Mouse (Mus musculus): Measurements from ENCODE around the gene Hist1h4i. TPM values are rescaled to one million over a fixed set of nuclear protein-coding genes. Genes with fewer than 3 reads are reported as not detected.
A peak's percentile ranks its signal among the peaks of the same experiment; 100 is the strongest.

Gene Hist1h4i
- polyA plus RNA-seq, 1 experiment from 2014 or later: 10.6 TPM

DNA sequence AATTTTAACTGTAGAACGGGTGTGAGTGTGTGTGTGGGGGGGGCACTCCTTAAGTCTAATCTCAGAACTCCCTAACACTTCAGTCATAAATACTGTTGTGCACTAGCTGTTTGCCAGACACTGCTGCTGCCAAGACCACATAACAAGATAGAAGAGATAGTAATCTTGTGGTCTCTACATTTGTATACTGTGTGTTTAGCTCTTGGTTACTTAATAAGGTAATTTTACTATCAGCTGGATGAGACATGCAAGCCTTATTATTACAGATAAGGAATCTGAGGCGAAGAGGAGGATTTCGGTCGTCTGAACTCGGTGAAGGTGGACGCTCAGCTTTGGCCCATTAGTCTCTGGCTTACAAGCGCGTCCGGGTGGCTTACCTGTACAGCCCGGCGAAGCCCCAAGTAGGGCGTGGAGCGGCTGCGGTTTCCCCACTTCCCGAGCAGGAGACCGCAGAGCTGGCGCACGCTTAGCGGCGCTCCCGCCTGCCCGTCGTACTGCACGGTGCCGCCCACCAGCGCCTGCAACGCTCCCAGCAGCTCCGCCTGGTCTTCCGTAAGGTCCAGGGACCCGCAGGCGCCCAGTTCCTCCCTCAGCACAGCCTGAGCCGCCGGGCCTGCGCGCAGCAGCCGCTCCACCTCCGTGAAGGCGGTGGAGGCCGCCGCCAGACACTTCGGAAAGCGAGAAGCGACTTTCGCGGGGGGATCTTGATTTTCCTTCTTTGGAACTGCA, 35.4 kb downstream of the Hist1h4i start:
- WGBS: under 1% methylated on average over 45 of the region's 45 CpGs
- no peaks in the 10 kb centered on the region for H3K9me3 ChIP-seq (replicated peaks; ENCODE audit: control insufficient read depth, low read length)
- peak overlapping the region; percentile 72 for H3K4me3 ChIP-seq (ENCODE audit: low read length)
- peak; percentile 71 for ATAC-seq (replicated peaks; ENCODE audit: extremely low read depth, insufficient read depth, low FRiP score)
- peak overlapping the region; percentile 98 for H3K4me2 ChIP-seq (ENCODE audit: low read depth, low read length)
- peaks cover 10% of the 10 kb centered on the region for H3K4me1 ChIP-seq (ENCODE audit: control insufficient read depth, insufficient read depth, low read length)
- peak overlapping the region; percentile 49 for H3K9ac ChIP-seq (ENCODE audit: low read length)
- H3K36me3 ChIP-seq (ENCODE audit: control insufficient read depth, insufficient read depth): no peaks in the 10 kb centered on the region
- H3K27me3 ChIP-seq (ENCODE audit: control insufficient read depth, insufficient read depth, low read length): peaks cover 78% of the 10 kb centered on the region
- no peak overlapping the region for H3K27ac ChIP-seq (ENCODE audit: low read length)

DNA sequence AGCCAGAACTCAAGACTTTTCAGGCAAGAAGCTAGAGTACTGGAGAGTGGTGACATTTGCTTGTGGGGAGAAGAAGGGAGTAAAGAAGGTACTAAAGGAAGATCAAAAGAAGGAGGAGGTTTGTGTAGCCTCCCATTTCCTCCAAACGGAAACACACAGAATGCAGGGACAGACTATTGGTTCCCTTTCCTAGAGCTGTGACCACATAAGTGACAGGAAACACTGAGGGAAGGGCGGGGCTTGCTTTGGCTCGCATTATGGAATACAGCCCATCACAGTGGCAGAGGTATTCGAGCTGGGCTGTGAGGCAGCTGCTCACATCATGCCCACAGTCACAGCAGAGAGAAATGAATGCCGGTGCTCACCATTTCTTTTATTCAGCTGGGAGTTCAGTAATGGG, 39.3 kb downstream of the Hist1h4i start:
- H3K27ac ChIP-seq (ENCODE audit: low read length): no peak overlapping the region
- H3K4me3 ChIP-seq (ENCODE audit: low read length): no peak overlapping the region
- no peak overlapping the region for H3K9ac ChIP-seq (ENCODE audit: low read length)
- H3K27me3 ChIP-seq (ENCODE audit: control insufficient read depth, insufficient read depth, low read length): peaks cover 81% of the 10 kb centered on the region
- peaks cover 10% of the 10 kb centered on the region for H3K4me1 ChIP-seq (ENCODE audit: control insufficient read depth, insufficient read depth, low read length)
- no peak for ATAC-seq (replicated peaks; ENCODE audit: extremely low read depth, insufficient read depth, low FRiP score)
- H3K9me3 ChIP-seq (replicated peaks; ENCODE audit: control insufficient read depth, low read length): no peaks in the 10 kb centered on the region
- H3K36me3 ChIP-seq (ENCODE audit: control insufficient read depth, insufficient read depth): no peaks in the 10 kb centered on the region
- no peak overlapping the region for H3K4me2 ChIP-seq (ENCODE audit: low read depth, low read length)
- WGBS: 17% methylated on average over 5 of the region's 5 CpGs

DNA sequence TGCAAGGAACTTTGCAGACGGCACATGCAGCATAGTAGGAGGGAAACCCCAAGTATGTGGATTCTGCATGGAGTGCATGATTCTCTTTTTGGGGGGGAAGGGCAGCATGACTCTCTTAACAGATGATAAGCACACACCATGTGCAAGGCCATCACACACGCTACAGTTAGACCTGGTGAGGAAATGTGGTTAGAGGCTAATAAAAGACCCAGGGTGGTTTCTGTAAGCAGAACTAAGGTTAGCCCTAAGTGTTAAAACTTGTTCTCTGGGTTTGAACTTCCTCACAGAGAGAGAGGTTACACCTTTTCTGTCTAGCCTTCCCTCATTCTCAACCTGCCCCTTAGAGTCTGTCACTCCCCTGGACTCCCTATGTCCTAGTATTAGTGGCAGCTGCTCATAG, 39.8 kb downstream of the Hist1h4i start:
- 54% methylated on average over 2 of the region's 2 CpGs for WGBS
- H3K27me3 ChIP-seq (ENCODE audit: control insufficient read depth, insufficient read depth, low read length): peaks cover 82% of the 10 kb centered on the region
- no peak overlapping the region for H3K9ac ChIP-seq (ENCODE audit: low read length)
- no peak overlapping the region for H3K27ac ChIP-seq (ENCODE audit: low read length)
- H3K4me1 ChIP-seq (ENCODE audit: control insufficient read depth, insufficient read depth, low read length): peaks cover 6% of the 10 kb centered on the region
- H3K36me3 ChIP-seq (ENCODE audit: control insufficient read depth, insufficient read depth): no peaks in the 10 kb centered on the region
- no peak for ATAC-seq (replicated peaks; ENCODE audit: extremely low read depth, insufficient read depth, low FRiP score)
- H3K4me2 ChIP-seq (ENCODE audit: low read depth, low read length): no peak overlapping the region
- H3K4me3 ChIP-seq (ENCODE audit: low read length): no peak overlapping the region
- no peaks in the 10 kb centered on the region for H3K9me3 ChIP-seq (replicated peaks; ENCODE audit: control insufficient read depth, low read length)

DNA sequence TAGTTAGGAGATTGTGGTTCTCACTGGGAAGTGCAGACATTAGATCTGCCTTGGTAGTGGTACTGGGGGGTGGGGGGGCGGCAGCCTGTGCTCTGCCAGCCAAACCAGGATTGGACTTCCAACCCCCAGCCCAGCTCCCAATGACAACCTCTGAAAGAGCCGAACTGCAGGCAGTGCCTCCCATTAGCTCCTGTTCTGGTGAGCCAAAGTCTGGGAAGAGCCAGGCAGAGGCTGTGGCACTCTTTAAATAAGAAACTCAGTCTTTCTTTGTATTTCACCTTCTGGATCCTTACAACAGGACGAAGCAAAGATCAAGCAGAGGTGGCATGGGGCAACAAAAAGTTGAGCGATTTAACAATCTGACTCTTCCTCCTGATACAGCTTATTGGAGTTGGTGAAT, 42.0 kb downstream of the Hist1h4i start:
- Histone ChIP-seq H3K4me2 (ENCODE audit: low read depth, low read length) (no peak overlapping the region), H3K27ac (ENCODE audit: low read length) (no peak overlapping the region), H3K4me3 (ENCODE audit: low read length) (no peak overlapping the region), H3K27me3 (ENCODE audit: control insufficient read depth, insufficient read depth, low read length) (peaks cover 71% of the 10 kb centered on the region), H3K9me3 (replicated peaks; ENCODE audit: control insufficient read depth, low read length) (no peaks in the 10 kb centered on the region), H3K36me3 (ENCODE audit: control insufficient read depth, insufficient read depth) (no peaks in the 10 kb centered on the region), H3K9ac (ENCODE audit: low read length) (no peak overlapping the region), H3K4me1 (ENCODE audit: control insufficient read depth, insufficient read depth, low read length) (peaks cover 4% of the 10 kb centered on the region)
- WGBS: 38% methylated on average over 4 of the region's 4 CpGs
- ATAC-seq (replicated peaks; ENCODE audit: extremely low read depth, insufficient read depth, low FRiP score): no peak

DNA sequence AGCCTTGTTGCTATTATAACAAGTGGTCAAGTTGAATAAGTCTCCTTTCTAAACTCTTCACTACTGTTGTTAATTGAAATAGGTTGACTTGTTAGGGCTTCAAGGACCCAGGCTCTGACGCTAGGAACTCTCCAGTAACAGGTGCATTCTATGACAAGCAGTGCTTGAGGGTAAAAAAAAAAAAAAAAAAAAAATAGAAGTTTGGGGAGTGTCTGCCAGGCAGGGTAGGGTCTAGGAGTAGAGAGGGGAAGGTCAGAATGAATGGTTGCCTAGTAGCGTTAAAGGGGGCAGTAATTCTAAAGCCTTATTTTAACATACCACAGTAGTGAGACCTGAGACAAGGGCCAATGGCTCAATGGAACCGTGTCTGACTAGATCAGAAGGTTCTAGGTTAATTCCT, 42.8 kb downstream of the Hist1h4i start:
- Histone ChIP-seq H3K27ac (ENCODE audit: low read length) (no peak overlapping the region), H3K4me2 (ENCODE audit: low read depth, low read length) (no peak overlapping the region), H3K9me3 (replicated peaks; ENCODE audit: control insufficient read depth, low read length) (no peaks in the 10 kb centered on the region), H3K27me3 (ENCODE audit: control insufficient read depth, insufficient read depth, low read length) (peaks cover 64% of the 10 kb centered on the region), H3K36me3 (ENCODE audit: control insufficient read depth, insufficient read depth) (no peaks in the 10 kb centered on the region), H3K4me3 (ENCODE audit: low read length) (no peak overlapping the region), H3K4me1 (ENCODE audit: control insufficient read depth, insufficient read depth, low read length) (peaks cover 4% of the 10 kb centered on the region), H3K9ac (ENCODE audit: low read length) (no peak overlapping the region)
- no peak for ATAC-seq (replicated peaks; ENCODE audit: extremely low read depth, insufficient read depth, low FRiP score)
- 27% methylated on average over 3 of the region's 3 CpGs for WGBS

DNA sequence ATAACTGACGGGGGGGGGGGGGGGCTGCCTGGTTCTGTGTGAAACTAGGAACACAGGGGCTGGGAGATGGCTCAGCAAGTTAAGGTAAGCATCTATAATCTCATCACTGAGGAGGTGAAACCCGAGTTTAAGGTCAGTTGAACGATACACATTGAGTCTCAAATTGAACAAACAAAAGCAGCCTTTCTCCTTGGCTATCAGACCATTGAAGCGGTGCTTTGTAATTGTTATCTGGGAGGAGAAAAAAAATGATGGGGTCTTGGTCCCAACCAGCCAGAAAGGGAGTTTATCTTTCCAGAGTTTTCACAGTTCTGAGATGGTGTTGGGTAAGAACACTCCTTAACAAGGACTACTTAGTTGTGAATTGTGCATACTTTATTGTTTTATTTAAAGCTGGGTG, 43.3 kb downstream of the Hist1h4i start:
- 9% methylated on average over 4 of the region's 4 CpGs for WGBS
- Histone ChIP-seq H3K36me3 (ENCODE audit: control insufficient read depth, insufficient read depth) (no peaks in the 10 kb centered on the region), H3K9me3 (replicated peaks; ENCODE audit: control insufficient read depth, low read length) (no peaks in the 10 kb centered on the region), H3K4me1 (ENCODE audit: control insufficient read depth, insufficient read depth, low read length) (peaks cover 4% of the 10 kb centered on the region), H3K4me3 (ENCODE audit: low read length) (no peak overlapping the region; the same call in 1 of the 2 replicates), H3K27me3 (ENCODE audit: control insufficient read depth, insufficient read depth, low read length) (peaks cover 58% of the 10 kb centered on the region), H3K9ac (ENCODE audit: low read length) (no peak overlapping the region), H3K4me2 (ENCODE audit: low read depth, low read length) (no peak overlapping the region), H3K27ac (ENCODE audit: low read length) (no peak overlapping the region)
- no peak for ATAC-seq (replicated peaks; ENCODE audit: extremely low read depth, insufficient read depth, low FRiP score)

DNA sequence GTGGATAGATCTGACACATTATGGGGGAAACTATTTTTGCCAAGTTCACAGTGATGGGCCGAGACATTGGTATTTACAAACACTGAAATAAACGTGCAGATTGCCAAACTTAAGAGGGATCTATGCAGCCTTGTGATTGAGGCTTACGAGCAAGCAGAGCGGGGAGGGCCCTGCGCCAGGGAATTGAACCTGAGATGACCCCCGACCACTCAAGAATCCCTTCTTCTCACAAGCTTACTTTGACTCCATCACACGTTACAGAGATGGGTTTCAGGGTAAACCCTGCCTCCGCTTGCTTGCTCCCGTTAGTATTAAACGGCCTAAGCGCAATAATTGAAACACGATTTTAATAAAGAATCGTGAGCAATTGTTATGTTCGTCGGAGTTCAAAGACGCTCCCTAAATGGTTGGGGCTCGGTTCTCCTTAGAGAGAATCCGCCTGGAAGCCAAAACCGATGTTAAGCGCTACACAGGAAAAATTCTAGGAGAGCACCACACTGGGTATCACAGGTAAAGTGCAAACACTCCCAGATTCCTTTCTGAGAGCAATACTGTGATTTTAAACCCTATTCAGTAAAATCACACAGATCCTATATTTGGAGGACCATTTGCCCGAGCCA, 43.9 kb downstream of the Hist1h4i start:
- Histone ChIP-seq H3K9ac (ENCODE audit: low read length) (no peak overlapping the region), H3K36me3 (ENCODE audit: control insufficient read depth, insufficient read depth) (no peaks in the 10 kb centered on the region), H3K4me1 (ENCODE audit: control insufficient read depth, insufficient read depth, low read length) (peaks cover 4% of the 10 kb centered on the region), H3K27ac (ENCODE audit: low read length) (no peak overlapping the region), H3K4me3 (ENCODE audit: low read length) (peak overlapping the region; percentile 43), H3K4me2 (ENCODE audit: low read depth, low read length) (peak overlapping the region; percentile 79), H3K27me3 (ENCODE audit: control insufficient read depth, insufficient read depth, low read length) (peaks cover 54% of the 10 kb centered on the region), H3K9me3 (replicated peaks; ENCODE audit: control insufficient read depth, low read length) (no peaks in the 10 kb centered on the region)
- ATAC-seq (replicated peaks; ENCODE audit: extremely low read depth, insufficient read depth, low FRiP score): no peak
- 3% methylated on average over 21 of the region's 21 CpGs for WGBS

DNA sequence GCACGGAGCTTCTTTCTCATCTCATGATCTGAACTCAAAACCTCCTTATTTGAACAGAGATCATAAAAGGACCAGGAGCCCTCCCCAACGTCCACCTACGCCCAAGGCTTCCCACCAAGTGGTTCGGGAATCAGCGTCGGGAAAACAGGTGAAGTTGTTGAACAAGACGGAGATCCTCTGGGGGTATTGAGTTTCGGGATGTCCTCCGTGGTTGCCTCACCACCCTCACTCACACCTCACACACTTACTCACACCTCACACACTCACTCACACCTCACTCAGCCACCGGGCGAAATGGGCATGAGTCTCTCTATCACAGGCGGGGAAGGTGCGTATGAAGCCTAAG, 44.3 kb downstream of the Hist1h4i start:
- Histone ChIP-seq H3K4me3 (ENCODE audit: low read length) (peak overlapping the region; percentile 43), H3K9ac (ENCODE audit: low read length) (no peak overlapping the region), H3K27ac (ENCODE audit: low read length) (no peak overlapping the region), H3K4me2 (ENCODE audit: low read depth, low read length) (peak overlapping the region; percentile 79), H3K9me3 (replicated peaks; ENCODE audit: control insufficient read depth, low read length) (no peaks in the 10 kb centered on the region), H3K4me1 (ENCODE audit: control insufficient read depth, insufficient read depth, low read length) (peaks cover 4% of the 10 kb centered on the region), H3K36me3 (ENCODE audit: control insufficient read depth, insufficient read depth) (no peaks in the 10 kb centered on the region), H3K27me3 (ENCODE audit: control insufficient read depth, insufficient read depth, low read length) (peaks cover 53% of the 10 kb centered on the region)
- 3% methylated on average over 13 of the region's 13 CpGs for WGBS
- ATAC-seq (replicated peaks; ENCODE audit: extremely low read depth, insufficient read depth, low FRiP score): no peak

DNA sequence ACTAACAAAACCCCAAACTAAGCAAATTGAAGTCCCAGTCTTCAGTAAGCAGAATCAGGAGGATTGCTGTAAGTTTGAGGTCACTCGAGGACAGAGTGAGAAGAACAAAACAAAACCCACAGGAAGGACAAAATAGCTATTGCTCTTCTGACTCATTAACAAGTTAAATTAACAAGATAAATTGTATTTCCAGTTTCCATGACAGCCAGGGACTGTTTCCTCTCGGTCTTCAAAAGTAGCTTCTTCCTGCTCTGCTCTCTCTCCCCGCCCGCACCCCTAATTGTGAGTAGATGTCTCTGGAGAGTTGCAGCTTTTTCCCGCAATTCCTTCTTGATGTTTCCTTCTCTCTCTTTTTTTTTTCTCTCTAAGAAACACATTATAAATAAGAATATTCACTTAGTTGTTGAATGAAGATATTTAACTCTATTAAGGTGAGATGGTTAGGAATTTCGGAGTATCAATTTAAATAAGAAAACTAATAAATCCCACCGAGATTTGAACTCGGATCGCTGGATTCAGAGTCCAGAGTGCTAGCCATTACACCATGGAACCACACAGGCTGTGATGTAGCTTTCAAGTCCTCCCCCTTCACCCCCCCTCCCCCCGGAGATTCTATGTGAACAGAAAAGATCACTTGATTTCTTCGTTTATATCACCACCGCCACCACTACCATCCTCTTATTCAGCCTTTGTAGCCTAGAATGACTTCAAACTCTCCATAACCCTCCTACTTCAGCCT, 44.9 kb downstream of the Hist1h4i start:
- no peak for ATAC-seq (replicated peaks; ENCODE audit: extremely low read depth, insufficient read depth, low FRiP score)
- H3K4me3 ChIP-seq (ENCODE audit: low read length): peak overlapping the region; percentile 58
- peak overlapping the region; percentile 79 for H3K4me2 ChIP-seq (ENCODE audit: low read depth, low read length)
- H3K36me3 ChIP-seq (ENCODE audit: control insufficient read depth, insufficient read depth): no peaks in the 10 kb centered on the region
- H3K27me3 ChIP-seq (ENCODE audit: control insufficient read depth, insufficient read depth, low read length): peaks cover 54% of the 10 kb centered on the region
- peaks cover 3% of the 10 kb centered on the region for H3K9me3 ChIP-seq (replicated peaks; ENCODE audit: control insufficient read depth, low read length)
- H3K4me1 ChIP-seq (ENCODE audit: control insufficient read depth, insufficient read depth, low read length): peaks cover 4% of the 10 kb centered on the region
- H3K27ac ChIP-seq (ENCODE audit: low read length): no peak overlapping the region
- H3K9ac ChIP-seq (ENCODE audit: low read length): no peak overlapping the region
- 6% methylated on average over 12 of the region's 12 CpGs for WGBS
